Mouse (Mus musculus) CH12.LX (cell line): Measurements from ENCODE around the gene Xrcc4. TPM values are rescaled to one million over a fixed set of nuclear protein-coding genes. Genes with fewer than 3 reads are reported as not detected.

Experiments
- DNase-seq: peaks from one replicate; pipeline ENCODE4 v3.0.0-alpha.2; 2013; ENCODE audit errors: extremely low read depth
- H3K27ac ChIP-seq: 2 replicates; pipeline ENCODE4 v1.5.1; 2012; ENCODE audit warnings: low read depth, mild to moderate bottlenecking, control low read depth, moderate library complexity; ENCODE audit not compliant: insufficient read depth
- H3K27me3 ChIP-seq: replicated peaks from 2 replicates; pipeline ENCODE3; 2012; ENCODE audit warnings: inconsistent platforms
- H3K36me3 ChIP-seq, 2 experiments: replicated peaks in 1 of 2; 2 replicates each; pipeline versions ENCODE3 to v1.6.1; 2012; ENCODE audit warnings: inconsistent platforms in 1 of 2, low read length in 1 of 2, mild to moderate bottlenecking in 1 of 2, mixed read lengths in 1 of 2, moderate library complexity in 1 of 2; ENCODE audit not compliant: control insufficient read depth in 1 of 2, insufficient read depth in 1 of 2
- H3K4me1 ChIP-seq, 2 experiments: 2 replicates each; pipeline ENCODE4 v1.6.1; 2012; ENCODE audit warnings: inconsistent platforms in 1 of 2, moderate library complexity in 1 of 2; ENCODE audit not compliant: insufficient read depth in 2 of 2, control insufficient read depth in 1 of 2
- H3K4me2 ChIP-seq: 2 replicates; pipeline ENCODE4 v1.6.1; 2012; ENCODE audit warnings: low read depth, mild to moderate bottlenecking, control low read depth; ENCODE audit not compliant: poor library complexity, insufficient read depth, severe bottlenecking
- H3K4me3 ChIP-seq, 3 experiments: fragments of 150-350 bp in 1 of 3; sonication (generic) in 1 of 3; replicated peaks in 1 of 3; 2 replicates each; pipeline versions ENCODE3 to v1.5.1; 2011 to 2012; ENCODE audit warnings: low read depth in 2 of 3, low read length in 2 of 3, mild to moderate bottlenecking in 2 of 3, moderate library complexity in 2 of 3, control low read depth in 1 of 3, improper control_type of control experiment in 1 of 3, inconsistent platforms in 1 of 3, mixed read lengths in 1 of 3; ENCODE audit not compliant: poor library complexity in 1 of 3
- H3K79me2 ChIP-seq: replicated peaks from 2 replicates; pipeline ENCODE4 v1.6.1; 2012; ENCODE audit warnings: mild to moderate bottlenecking, moderate library complexity; ENCODE audit not compliant: control insufficient read depth, poor library complexity, insufficient read depth, severe bottlenecking; ENCODE audit errors: extremely low read depth
- H3K9ac ChIP-seq: 2 replicates; pipeline ENCODE4 v1.6.1; 2012; ENCODE audit warnings: low read depth, mild to moderate bottlenecking, control low read depth, moderate library complexity; ENCODE audit not compliant: insufficient read depth
- H3K9me3 ChIP-seq: replicated peaks from 2 replicates; pipeline ENCODE3; 2012; ENCODE audit warnings: low read length, inconsistent platforms, mixed read lengths
- BHLHE40 ChIP-seq: IDR thresholded peaks from 2 replicates; pipeline ENCODE4 v1.6.1; 2011; ENCODE audit warnings: mild to moderate bottlenecking, low read depth, low read length, improper control_type of control experiment
- CHD1 ChIP-seq: IDR thresholded peaks from 2 replicates; pipeline ENCODE4 v1.6.1; 2012; ENCODE audit warnings: low read depth, low read length, improper control_type of control experiment, inconsistent platforms
- CTCF ChIP-seq, 2 experiments: IDR thresholded peaks in 1 of 2; conservative IDR thresholded peaks in 1 of 2; 2 replicates each; pipeline ENCODE4 v1.5.1; 2011 to 2012; ENCODE audit warnings: low read depth in 2 of 2, low read length in 2 of 2, improper control_type of control experiment in 1 of 2, inconsistent platforms in 1 of 2, mild to moderate bottlenecking in 1 of 2, moderate library complexity in 1 of 2
- E2F4 ChIP-seq: IDR thresholded peaks from 2 replicates; pipeline ENCODE4 v1.6.1; 2011; ENCODE audit warnings: low read depth, low read length, improper control_type of control experiment; ENCODE audit not compliant: insufficient replicate concordance
- ETS1 ChIP-seq: conservative IDR thresholded peaks from 2 replicates; pipeline ENCODE4 v1.6.1; 2012; ENCODE audit warnings: low read depth, mild to moderate bottlenecking, inconsistent platforms, low read length, improper control_type of control experiment, moderate library complexity
- GABPA ChIP-seq: IDR thresholded peaks from 2 replicates; pipeline ENCODE4 v1.6.1; 2012; ENCODE audit warnings: low read depth, low read length, improper control_type of control experiment, inconsistent platforms; ENCODE audit not compliant: insufficient replicate concordance
- IRF4 ChIP-seq: IDR thresholded peaks from 2 replicates; pipeline ENCODE4 v1.6.1; 2014; ENCODE audit warnings: low read depth, mild to moderate bottlenecking, inconsistent platforms, low read length, improper control_type of control experiment
- MAFK ChIP-seq: IDR thresholded peaks from 2 replicates; pipeline ENCODE4 v1.6.1; 2011; ENCODE audit warnings: low read length, improper control_type of control experiment; ENCODE audit not compliant: insufficient replicate concordance
- MAX ChIP-seq: IDR thresholded peaks from 2 replicates; pipeline ENCODE4 v1.6.1; 2011; ENCODE audit warnings: low read length, improper control_type of control experiment
- MEF2A ChIP-seq: IDR thresholded peaks from 2 replicates; pipeline ENCODE4 v1.6.1; 2014; ENCODE audit warnings: low read depth, mild to moderate bottlenecking, inconsistent platforms, low read length, improper control_type of control experiment, borderline replicate concordance
- MYC ChIP-seq: IDR thresholded peaks from 2 replicates; pipeline ENCODE4 v1.6.1; 2011; ENCODE audit warnings: low read depth, mild to moderate bottlenecking, improper control_type of control experiment, low read length
- NELFE ChIP-seq: IDR thresholded peaks from 2 replicates; pipeline ENCODE4 v1.6.1; 2011; ENCODE audit warnings: low read depth, low read length, improper control_type of control experiment
- SIN3A ChIP-seq: IDR thresholded peaks from 2 replicates; pipeline ENCODE4 v1.6.1; 2012; ENCODE audit warnings: low read length, improper control_type of control experiment, inconsistent platforms
- TCF12 ChIP-seq: IDR thresholded peaks from 2 replicates; pipeline ENCODE4 v1.6.1; 2014; ENCODE audit warnings: low read depth, mild to moderate bottlenecking, inconsistent platforms, low read length, improper control_type of control experiment
- USF2 ChIP-seq: conservative IDR thresholded peaks from 2 replicates; pipeline ENCODE4 v1.6.1; 2011; ENCODE audit warnings: low read depth, low read length, improper control_type of control experiment
- ZNF384 ChIP-seq: IDR thresholded peaks from 2 replicates; pipeline ENCODE4 v1.6.1; 2012; ENCODE audit warnings: low read depth, low read length, improper control_type of control experiment, inconsistent platforms
- dilution Hi-C: fragments of 300-500 bp; cut with MboI; formaldehyde crosslinking; loops from 2 replicates; pipeline ENCODE4 v1.14.3; 2020; ENCODE audit warnings: low sequenced_read_pairs; ENCODE audit not compliant: extremely low pct_unique_long_range_greater_than_20kb, extremely low pct_ligation_motif_present
- in situ Hi-C: fragments of 300-500 bp; cut with MboI; formaldehyde crosslinking; loops from 3 replicates; pipeline ENCODE4 v1.14.3; 2019; ENCODE audit warnings: low sequenced_read_pairs, low pct_ligation_motif_present, low pct_unique_long_range_greater_than_20kb, mixed read lengths
- polyA plus RNA-seq: library from polyadenylated mRNA; unstranded; fragments of >175 nt; gene quantifications from 2 replicates; pipeline ENCODE4 v1.2.1, GENCODE M21; 2012; ENCODE audit warnings: low read depth; ENCODE audit not compliant: insufficient read length
- total RNA-seq, 2 experiments: library from RNA; depleted of rRNA; stranded (reverse); fragments of 300-350 nt in 1 of 2; fragments of >200 nt in 1 of 2; gene quantifications; 2 replicates each; pipeline ENCODE4 v1.2.3; 2012 to 2014

Xrcc4 gene
- total and polyA plus RNA-seq, 3 experiments = 6.2 to 19.6 (median 10.0) TPM

- Histone ChIP-seq H3K9ac (no peak overlapping the region), H3K79me2 (no peaks in the 10 kb centered on the region), H3K4me1 (no peaks in the 10 kb centered on the region), H3K9me3 (no peaks in the 10 kb centered on the region), H3K27ac (no peak overlapping the region), H3K4me2 (no peak overlapping the region)
- no peak for DNase-seq
- TF ChIP-seq MYC = no peak
- TF ChIP-seq, all 38 proteins: peak for 0
- Histone ChIP-seq H3K36me3 (no peaks in the 10 kb centered on the region), H3K4me3 (no peak overlapping the region), H3K27me3 (no peaks in the 10 kb centered on the region)
- in situ Hi-C loops = no loop called here
- dilution Hi-C loops = no loop called here
Measured at GRCm38 (mm10) chr13:89878832-89879468, 210.5 kb downstream of the Xrcc4 start.

- dilution Hi-C loops (no loop called here), in situ Hi-C loops (no loop called here)
- H3K36me3 ChIP-seq = no peaks in the 10 kb centered on the region
- no peak overlapping the region for H3K4me3 ChIP-seq
- no peaks in the 10 kb centered on the region for H3K9me3 ChIP-seq
- no peaks in the 10 kb centered on the region for H3K27me3 ChIP-seq
- H3K4me2 ChIP-seq = no peak overlapping the region
- TF ChIP-seq E2F4 (no peak), MAFK (no peak), BHLHE40 (no peak), CHD1 (no peak), GABPA (no peak), MAX (no peak), ZNF384 (no peak), TCF12 (no peak), NELFE (no peak), MEF2A (no peak), IRF4 (no peak), ETS1 (no peak), USF2 (no peak), CTCF (conservative IDR thresholded peaks at IDR 0.05 in 1 of 2, IDR thresholded peaks at IDR 0.05 in 1 of 2; ENCODE audit: low read depth in 2 of 2, low read length in 2 of 2) (no peak), SIN3A (no peak)
- no peak overlapping the region for H3K9ac ChIP-seq
- H3K4me1 ChIP-seq = no peaks in the 10 kb centered on the region
- no peak for DNase-seq
- no peak overlapping the region for H3K27ac ChIP-seq
- H3K79me2 ChIP-seq = no peaks in the 10 kb centered on the region
Measured at GRCm38 (mm10) chr13:89875499-89875898, 213.9 kb downstream of the Xrcc4 start.
